Mouse (Mus musculus) spleen, adult 2 months (tissue): ENCODE results near the gene Cwh43.

ENCODE experiments used
- CTCF ChIP-seq: fragments of 200-500 bp; IDR thresholded peaks from 2 replicates; pipeline ENCODE4 v1.5.1; 2011; ENCODE audit warnings: mild to moderate bottlenecking, inconsistent platforms; ENCODE audit not compliant: insufficient read depth, insufficient read length, insufficient replicate concordance; ENCODE audit errors: extremely low read depth
- POLR2A ChIP-seq: fragments of 200-500 bp; IDR thresholded peaks from 2 replicates; pipeline ENCODE4 v1.6.1; 2011; ENCODE audit warnings: low read depth, low read length, inconsistent platforms

- TF ChIP-seq CTCF: no peak
- TF ChIP-seq POLR2A: no peak
These were observed 68.8 kb downstream of the Cwh43 start for GRCm38 (mm10) chr5:73474412-73475405.
